Mouse (Mus musculus) brown adipose tissue, adult 24 weeks (tissue): Measurements from ENCODE around the gene Os9. TPM values are rescaled to one million over a fixed set of nuclear protein-coding genes. Genes with fewer than 3 reads are reported as not detected.

Experiments
- polyA plus RNA-seq: library from polyadenylated mRNA; stranded (reverse); fragments of >200 nt; gene quantifications from 2 replicates; pipeline ENCODE4 v1.2.4, GENCODE M21; 2012; ENCODE audit not compliant: missing spikeins, insufficient read depth, insufficient read length

The Os9 gene
- polyA plus RNA-seq, 1 experiment, result 35.8 TPM

Other genes starting within 250 kb of the Os9 start
- gene Atp23, start 219.8 kb downstream of the Os9 start, polyA plus RNA-seq, result 4.1 and 6.9 TPM in 2 replicates
- gene Ctdsp2, start 142.4 kb downstream of the Os9 start, polyA plus RNA-seq, result 42.7 and 48.6 TPM in 2 replicates
- not detected in 2 replicates for gene Avil, start 120.4 kb downstream of the Os9 start, polyA plus RNA-seq
- 67.3 and 73.2 TPM in 2 replicates for gene Tsfm, start 90.3 kb downstream of the Os9 start, polyA plus RNA-seq
- 6.0 and 10.4 TPM in 2 replicates for gene Mettl1, start 79.7 kb downstream of the Os9 start, polyA plus RNA-seq
- gene Eef1akmt3, start 79.6 kb downstream of the Os9 start, polyA plus RNA-seq, result not detected in 2 replicates
- gene Cyp27b1, start 72.9 kb downstream of the Os9 start, polyA plus RNA-seq, result not detected in 2 replicates
- gene March9, start 60.9 kb downstream of the Os9 start, polyA plus RNA-seq, result 0.63 and 0.79 TPM in 2 replicates
- 76.7 and 92.9 TPM in 2 replicates for gene Cdk4, start 57.6 kb downstream of the Os9 start, polyA plus RNA-seq
- gene Tspan31, start 50.9 kb downstream of the Os9 start, polyA plus RNA-seq, result 56.7 and 71.6 TPM in 2 replicates
- 0.48 and 1.5 TPM in 2 replicates for gene Agap2, start 45.8 kb downstream of the Os9 start, polyA plus RNA-seq
- 0.95 and 1.8 TPM in 2 replicates for gene B4galnt1, start 44.1 kb upstream of the Os9 start, polyA plus RNA-seq
- gene Slc26a10, start 59.5 kb upstream of the Os9 start, polyA plus RNA-seq, result 1.0 and 4.8 TPM in 2 replicates
- 2.0 and 4.0 TPM in 2 replicates for gene Arhgef25, start 69.0 kb upstream of the Os9 start, polyA plus RNA-seq
- gene Dtx3, start 74.6 kb upstream of the Os9 start, polyA plus RNA-seq, result 5.0 and 5.8 TPM in 2 replicates
- gene Pip4k2c, start 90.5 kb upstream of the Os9 start, polyA plus RNA-seq, result 15.4 and 18.5 TPM in 2 replicates
- 0.99 and 2.2 TPM in 2 replicates for gene Kif5a, start 142.2 kb upstream of the Os9 start, polyA plus RNA-seq
- 100 and 102 TPM in 2 replicates for gene Dctn2, start 145.2 kb upstream of the Os9 start, polyA plus RNA-seq
- 15.9 and 18.4 TPM in 2 replicates for gene Mbd6, start 167.9 kb upstream of the Os9 start, polyA plus RNA-seq
- gene Mars, start 190.7 kb upstream of the Os9 start, polyA plus RNA-seq, result 51.3 and 67.4 TPM in 2 replicates
- gene Arhgap9, start 200.8 kb upstream of the Os9 start, polyA plus RNA-seq, result 0.87 and 1.9 TPM in 2 replicates
- 0.79 TPM in 1 of 2 replicates, not detected in the other for gene Gli1, start 220.8 kb upstream of the Os9 start, polyA plus RNA-seq
- gene Inhbe, start 233.3 kb upstream of the Os9 start, polyA plus RNA-seq, result not detected in 2 replicates
- gene Inhbc, start 249.3 kb upstream of the Os9 start, polyA plus RNA-seq, result not detected in 2 replicates